Mouse (Mus musculus) limb, embryonic 14.5 days (tissue): Measurements from ENCODE around the gene Nmrk1. TPM values are rescaled to one million over a fixed set of nuclear protein-coding genes. Genes with fewer than 3 reads are reported as not detected.
A peak's percentile ranks its signal among the peaks of the same experiment; 100 is the strongest.

Experiments
- ATAC-seq: fragments of 200-750 bp; cut with Nextera tagmentation; 2 replicates; pipeline ENCODE4 v1.8.0; 2017; ENCODE audit warnings: low read depth, moderate number of reproducible peaks, moderate TSS enrichment; ENCODE audit not compliant: low FRiP score
- DNase-seq: peaks from one replicate; pipeline ENCODE4 v3.0.0-alpha.2; 2015; ENCODE audit warnings: low spot score
- H3K27ac ChIP-seq: fragments of 300-500 bp; sonication (generic); replicated peaks from 2 replicates; pipeline ENCODE4 v1.5.1; 2014; ENCODE audit warnings: low read depth, mild to moderate bottlenecking, low read length, moderate library complexity, mixed read lengths
- H3K27me3 ChIP-seq: fragments of 300-500 bp; sonication (generic); 2 replicates; pipeline ENCODE4 v1.6.1; 2014; ENCODE audit warnings: low read length, mixed read lengths; ENCODE audit not compliant: control insufficient read depth, insufficient read depth
- H3K36me3 ChIP-seq: fragments of 300-500 bp; sonication (generic); 2 replicates; pipeline ENCODE4 v1.6.1; 2014; ENCODE audit warnings: mild to moderate bottlenecking, low read length, moderate library complexity, mixed read lengths; ENCODE audit not compliant: control insufficient read depth, insufficient read depth
- H3K4me1 ChIP-seq: fragments of 300-500 bp; sonication (generic); 2 replicates; pipeline ENCODE4 v1.6.1; 2014; ENCODE audit warnings: antibody characterized with exemption, low read length, mixed read lengths; ENCODE audit not compliant: control insufficient read depth, insufficient read depth
- H3K4me2 ChIP-seq: fragments of 300-500 bp; sonication (generic); replicated peaks from 2 replicates; pipeline ENCODE4 v1.6.1; 2014; ENCODE audit warnings: low read depth, mild to moderate bottlenecking, low read length, moderate library complexity; ENCODE audit not compliant: severe bottlenecking
- H3K4me3 ChIP-seq: fragments of 300-500 bp; sonication (generic); replicated peaks from 2 replicates; pipeline ENCODE4 v1.5.1; 2014; ENCODE audit warnings: low read length
- H3K9ac ChIP-seq: fragments of 300-500 bp; sonication (generic); 2 replicates; pipeline ENCODE4 v1.6.1; 2014; ENCODE audit warnings: mild to moderate bottlenecking, low read depth, low read length, moderate library complexity; ENCODE audit not compliant: severe bottlenecking
- H3K9me3 ChIP-seq: fragments of 300-500 bp; sonication (generic); 2 replicates; pipeline ENCODE4 v1.6.1; 2016; ENCODE audit warnings: low read length; ENCODE audit not compliant: control insufficient read depth
- POLR2A ChIP-seq: fragments of 200-500 bp; IDR thresholded peaks from 2 replicates; pipeline ENCODE4 v1.8.0; 2012; ENCODE audit warnings: inconsistent platforms, mild to moderate bottlenecking, moderate library complexity, borderline replicate concordance; ENCODE audit not compliant: insufficient read depth, insufficient read length; ENCODE audit errors: extremely low read depth
- WGBS: fragments of 180-500 bp; shearing (Covaris S2); extraction: QIAGEN DNeasy Blood & Tissue Kit; methylation state at CpG from one replicate; pipeline ENCODE4 v1.1.7; 2014; 5-methylcytosine and 5-hydroxymethylcytosine counted together
- polyA plus RNA-seq, 2 experiments: library from polyadenylated mRNA; depleted of rRNA in 1 of 2; stranded (reverse) in 1 of 2; unstranded in 1 of 2; fragments of >200 nt; fragmentation: Nextera tagmentation in 1 of 2; extraction: Ambion mirVana in 1 of 2; gene quantifications; 2 replicates each; pipeline versions ENCODE4 v1.2.1 to v1.2.3; 2012 to 2014

Nmrk1 gene
- polyA plus RNA-seq, 2 experiments, result 12.4 to 13.6 TPM

- no peak overlapping the region for H3K4me2 ChIP-seq
- no peaks in the 10 kb centered on the region; the same call in 1 of the 2 replicates for H3K4me1 ChIP-seq
- H3K36me3 ChIP-seq, result no peaks in the 10 kb centered on the region
- TF ChIP-seq POLR2A, result no peak
- no peak overlapping the region for H3K9ac ChIP-seq
- 63% methylated on average over 5 of the region's 5 CpGs for whole genome bisulfite sequencing
- no peaks in the 10 kb centered on the region for H3K9me3 ChIP-seq
- ATAC-seq (no peak), DNase-seq (no peak)
- H3K4me3 ChIP-seq, result no peak overlapping the region
- no peak overlapping the region for H3K27ac ChIP-seq
- H3K27me3 ChIP-seq, result no peaks in the 10 kb centered on the region
These were observed 7.2 kb downstream of the Nmrk1 start for GRCm38 (mm10) chr19:18638949-18639348.

- WGBS, result 28% methylated on average over 2 of the region's 2 CpGs
- Histone ChIP-seq H3K4me1 (no peaks in the 10 kb centered on the region; the same call in 1 of the 2 replicates), H3K36me3 (no peaks in the 10 kb centered on the region), H3K27ac (no peak overlapping the region), H3K4me3 (no peak overlapping the region), H3K27me3 (no peaks in the 10 kb centered on the region), H3K4me2 (no peak overlapping the region), H3K9me3 (no peaks in the 10 kb centered on the region), H3K9ac (no peak overlapping the region)
- ATAC-seq (no peak), DNase-seq (no peak)
- TF ChIP-seq POLR2A, result no peak
These were observed 7.8 kb downstream of the Nmrk1 start for GRCm38 (mm10) chr19:18639552-18639951.

- no peaks in the 10 kb centered on the region; the same call in 1 of the 2 replicates for H3K4me1 ChIP-seq
- H3K36me3 ChIP-seq, result 0 out of 2 replicates have a peak, but pooled peaks cover 3% of the 10 kb centered on the region
- H3K9me3 ChIP-seq, result no peaks in the 10 kb centered on the region
- no peak overlapping the region for H3K9ac ChIP-seq
- no peak overlapping the region for H3K4me2 ChIP-seq
- TF ChIP-seq POLR2A, result no peak
- no peaks in the 10 kb centered on the region for H3K27me3 ChIP-seq
- H3K4me3 ChIP-seq, result no peak overlapping the region
- WGBS, result 44% methylated on average over 4 of the region's 4 CpGs
- no peak overlapping the region for H3K27ac ChIP-seq
- peak; percentile 74 for DNase-seq
- 0 out of 2 replicates have a peak, but pooled peaks have one; percentile 15 for ATAC-seq
These were observed 9.3 kb downstream of the Nmrk1 start for GRCm38 (mm10) chr19:18641001-18641400.

- Histone ChIP-seq H3K27ac (no peak overlapping the region), H3K9ac (no peak overlapping the region), H3K36me3 (0 out of 2 replicates have a peak, but pooled peaks cover 4% of the 10 kb centered on the region), H3K4me1 (no peaks in the 10 kb centered on the region; the same call in 1 of the 2 replicates), H3K4me3 (no peak overlapping the region), H3K9me3 (no peaks in the 10 kb centered on the region), H3K27me3 (no peaks in the 10 kb centered on the region), H3K4me2 (no peak overlapping the region)
- TF ChIP-seq POLR2A, result no peak
- ATAC-seq (no peak), DNase-seq (no peak)
- 61% methylated on average over 4 of the region's 4 CpGs for WGBS
These were observed 11.7 kb downstream of the Nmrk1 start for GRCm38 (mm10) chr19:18643411-18643810.

- H3K9ac ChIP-seq, result no peak overlapping the region
- no peak overlapping the region for H3K4me3 ChIP-seq
- H3K27me3 ChIP-seq, result no peaks in the 10 kb centered on the region
- TF ChIP-seq POLR2A, result no peak
- no peaks in the 10 kb centered on the region; the same call in 1 of the 2 replicates for H3K4me1 ChIP-seq
- no peak overlapping the region for H3K4me2 ChIP-seq
- 85% methylated on average over 6 of the region's 6 CpGs for WGBS
- ATAC-seq (no peak), DNase-seq (no peak)
- H3K9me3 ChIP-seq, result no peaks in the 10 kb centered on the region
- H3K36me3 ChIP-seq, result 0 out of 2 replicates have a peak, but pooled peaks cover 4% of the 10 kb centered on the region
- no peak overlapping the region for H3K27ac ChIP-seq
These were observed 12.3 kb downstream of the Nmrk1 start for GRCm38 (mm10) chr19:18644084-18644483.
